Mouse (Mus musculus) adrenal gland, postnatal 10 days (tissue): ENCODE measurements at regions not wholly inside any gene's neighbourhood (a gene's known extent, or its start where the extent isn't known, plus 50 kb on each side); places are given as distances from the start of the nearest gene placed in this dataset.
"Not testable (repeated sequence)": the region's sequence is repeated elsewhere in the genome, so short reads cannot be mapped to it uniquely, and the experiment has no call there.

Experiments used
- DNase-seq: peaks from one replicate; pipeline ENCODE4 v3.0.0; 2021; ENCODE audit warnings: mixed read lengths

GRCm38 (mm10) chr2:53276435-53276834, 84.9 kb downstream of the Arl6ip6 start:
- DNase-seq, result no peak

GRCm38 (mm10) chr2:53301712-53302423, 110.3 kb downstream of the Arl6ip6 start:
- DNase-seq, result no peak

GRCm38 (mm10) chr2:53330680-53331079, 139.2 kb downstream of the Arl6ip6 start:
- DNase-seq, result peak; percentile 43

GRCm38 (mm10) chr2:53359026-53359425, 167.5 kb downstream of the Arl6ip6 start:
- no peak for DNase-seq

- DNase-seq, result no peak
These were observed 190.8 kb downstream of the Arl6ip6 start for GRCm38 (mm10) chr2:53382348-53382747.

- DNase-seq, result no peak
These were observed 193.1 kb downstream of the Arl6ip6 start for GRCm38 (mm10) chr2:53384545-53385176.

GRCm38 (mm10) chr2:53388652-53389051, 197.1 kb downstream of the Arl6ip6 start:
- no peak for DNase-seq

- no peak for DNase-seq
These were observed 222.9 kb downstream of the Arl6ip6 start for GRCm38 (mm10) chr2:53414471-53414870.

GRCm38 (mm10) chr2:53437046-53437815, 245.7 kb downstream of the Arl6ip6 start:
- DNase-seq, result no peak

- peak; percentile 54 for DNase-seq
These were observed 248.8 kb downstream of the Arl6ip6 start for GRCm38 (mm10) chr2:53440301-53440700.

GRCm38 (mm10) chr2:53460265-53460664, 268.7 kb downstream of the Arl6ip6 start:
- DNase-seq, result no peak

- DNase-seq, result no peak
These were observed 282.9 kb downstream of the Arl6ip6 start for GRCm38 (mm10) chr2:53474455-53474854.

- DNase-seq, result not testable (repeated sequence)
These were observed 287.5 kb downstream of the Arl6ip6 start for GRCm38 (mm10) chr2:53479051-53479450.

GRCm38 (mm10) chr2:53488301-53488700, 296.8 kb downstream of the Arl6ip6 start:
- DNase-seq, result no peak

GRCm38 (mm10) chr2:53490805-53491585, 299.5 kb downstream of the Arl6ip6 start:
- no peak for DNase-seq

- DNase-seq, result no peak
These were observed 301.3 kb downstream of the Arl6ip6 start for GRCm38 (mm10) chr2:53492788-53493187.

GRCm38 (mm10) chr2:53501657-53502274, 310.2 kb downstream of the Arl6ip6 start:
- no peak for DNase-seq

GRCm38 (mm10) chr2:53502275-53502667, 310.7 kb downstream of the Arl6ip6 start:
- DNase-seq, result no peak

- no peak for DNase-seq
These were observed 350.6 kb downstream of the Arl6ip6 start for GRCm38 (mm10) chr2:53542097-53542496.

GRCm38 (mm10) chr2:53574007-53574406, 382.5 kb downstream of the Arl6ip6 start:
- DNase-seq, result no peak

- no peak for DNase-seq
These were observed 414.3 kb downstream of the Arl6ip6 start for GRCm38 (mm10) chr2:53605829-53606228.

GRCm38 (mm10) chr2:53619681-53620080, 428.2 kb downstream of the Arl6ip6 start:
- no peak for DNase-seq
